Mouse (Mus musculus): ENCODE measurements at regions not wholly inside any gene's neighbourhood (a gene's known extent, or its start where the extent isn't known, plus 50 kb on each side); places are given as distances from the start of the nearest gene placed in this dataset.
"Not testable (repeated sequence)": the region's sequence is repeated elsewhere in the genome, so short reads cannot be mapped to it uniquely, and the experiment has no call there.

GRCm38 (mm10) chr14:53369776-53370175, 874.2 kb upstream of the Olfr1507 start:
- DNase-seq (ENCODE audit: extremely low read depth): no peak
- Histone ChIP-seq H3K4me1 (ENCODE audit: control insufficient read depth in 1 of 2, insufficient read depth in 2 of 2) (peaks cover 0 to under 1% of the 10 kb centered on the region in 2 experiments; a peak in 1 of 4 replicates), H3K9ac (ENCODE audit: insufficient read depth, low read depth) (no peak overlapping the region), H3K27me3 (replicated peaks) (no peaks in the 10 kb centered on the region), H3K4me2 (ENCODE audit: insufficient read depth, low read depth, poor library complexity, severe bottlenecking) (no peak overlapping the region), H3K79me2 (replicated peaks; ENCODE audit: control insufficient read depth, extremely low read depth, insufficient read depth, poor library complexity, severe bottlenecking) (no peaks in the 10 kb centered on the region), H3K36me3 (replicated peaks in 1 of 2; ENCODE audit: control insufficient read depth in 1 of 2, insufficient read depth in 1 of 2, low read length in 1 of 2) (no peaks in the 10 kb centered on the region), H3K4me3 (replicated peaks in 1 of 3; ENCODE audit: low read depth in 2 of 3, low read length in 2 of 3, poor library complexity in 1 of 3) (no peak overlapping the region), H3K9me3 (replicated peaks; ENCODE audit: low read length) (no peaks in the 10 kb centered on the region), H3K27ac (ENCODE audit: insufficient read depth, low read depth) (no peak overlapping the region)
- no peak for TF ChIP-seq GABPA (IDR thresholded peaks at IDR 0.05; ENCODE audit: insufficient replicate concordance, low read depth, low read length)
- TF ChIP-seq TBP (conservative IDR thresholded peaks at IDR 0.05; ENCODE audit: low read depth, low read length): no peak
- no peak for TF ChIP-seq POLR2AphosphoS2 (IDR thresholded peaks at IDR 0.05; ENCODE audit: low read depth, low read length)
- TF ChIP-seq UBTF (IDR thresholded peaks at IDR 0.05; ENCODE audit: low read depth, low read length): no peak
- TF ChIP-seq ZMIZ1 (IDR thresholded peaks at IDR 0.05; ENCODE audit: low read depth, low read length): no peak
- no peak for TF ChIP-seq RAD21 (IDR thresholded peaks at IDR 0.05; ENCODE audit: low read depth, low read length)
- TF ChIP-seq CHD1 (IDR thresholded peaks at IDR 0.05; ENCODE audit: low read depth, low read length): no peak
- no peak for TF ChIP-seq USF2 (conservative IDR thresholded peaks at IDR 0.05; ENCODE audit: low read depth, low read length)
- TF ChIP-seq CHD2 (IDR thresholded peaks at IDR 0.05; ENCODE audit: low read length): no peak
- no peak for TF ChIP-seq ZNF384 (IDR thresholded peaks at IDR 0.05; ENCODE audit: low read depth, low read length)
- no peak for TF ChIP-seq USF1 (IDR thresholded peaks at IDR 0.05; ENCODE audit: low read depth, low read length)
- no peak for TF ChIP-seq MEF2A (IDR thresholded peaks at IDR 0.05; ENCODE audit: borderline replicate concordance, low read depth, low read length)
- no peak for TF ChIP-seq IRF4 (IDR thresholded peaks at IDR 0.05; ENCODE audit: low read depth, low read length)
- TF ChIP-seq EP300 (IDR thresholded peaks at IDR 0.05; ENCODE audit: low read length): no peak
- no peak for TF ChIP-seq MAFK (IDR thresholded peaks at IDR 0.05; ENCODE audit: insufficient replicate concordance, low read length)
- no peak for TF ChIP-seq ELF1 (IDR thresholded peaks at IDR 0.05; ENCODE audit: low read depth, low read length)
- no peak for TF ChIP-seq RCOR1 (conservative IDR thresholded peaks at IDR 0.05; ENCODE audit: low read depth, low read length)
- in situ Hi-C loops (cut with MboI; ENCODE audit: low pct_ligation_motif_present, low pct_unique_long_range_greater_than_20kb, low sequenced_read_pairs): no loop called here
- dilution Hi-C loops (cut with MboI; ENCODE audit: extremely low pct_ligation_motif_present, extremely low pct_unique_long_range_greater_than_20kb, low sequenced_read_pairs): no loop called here

- H3K4me3 ChIP-seq (replicated peaks in 1 of 3; ENCODE audit: low read depth in 2 of 3, low read length in 2 of 3, poor library complexity in 1 of 3); in situ Hi-C loops (cut with MboI; ENCODE audit: low pct_ligation_motif_present, low pct_unique_long_range_greater_than_20kb, low sequenced_read_pairs); DNase-seq (ENCODE audit: extremely low read depth); H3K79me2 ChIP-seq (replicated peaks; ENCODE audit: control insufficient read depth, extremely low read depth, insufficient read depth, poor library complexity, severe bottlenecking); H3K27ac ChIP-seq (ENCODE audit: insufficient read depth, low read depth); H3K27me3 ChIP-seq (replicated peaks); H3K36me3 ChIP-seq (replicated peaks in 1 of 2; ENCODE audit: control insufficient read depth in 1 of 2, insufficient read depth in 1 of 2, low read length in 1 of 2); H3K9me3 ChIP-seq (replicated peaks; ENCODE audit: low read length); H3K9ac ChIP-seq (ENCODE audit: insufficient read depth, low read depth); dilution Hi-C loops (cut with MboI; ENCODE audit: extremely low pct_ligation_motif_present, extremely low pct_unique_long_range_greater_than_20kb, low sequenced_read_pairs); H3K4me2 ChIP-seq (ENCODE audit: insufficient read depth, low read depth, poor library complexity, severe bottlenecking): not testable (repeated sequence)
- peaks cover 0 to 12% of the 10 kb centered on the region in 2 experiments; a peak in 2 of 4 replicates for H3K4me1 ChIP-seq (ENCODE audit: control insufficient read depth in 1 of 2, insufficient read depth in 2 of 2)
- TF ChIP-seq RAD21 (IDR thresholded peaks at IDR 0.05; ENCODE audit: low read depth, low read length): peak; percentile 29
- TF ChIP-seq CTCF (conservative IDR thresholded peaks at IDR 0.05 in 1 of 2, IDR thresholded peaks at IDR 0.05 in 1 of 2; ENCODE audit: low read depth in 2 of 2, low read length in 2 of 2): peak in 1 of 2 experiments; percentile 37; a peak in 2 of 4 replicates
Measured at GRCm38 (mm10) chr14:53367420-53367819, 871.9 kb upstream of the Olfr1507 start.

- dilution Hi-C loops (cut with MboI; ENCODE audit: extremely low pct_ligation_motif_present, extremely low pct_unique_long_range_greater_than_20kb, low sequenced_read_pairs): not testable (repeated sequence)
- peak; percentile 56 for DNase-seq (ENCODE audit: extremely low read depth)
Measured at GRCm38 (mm10) chr14:53363995-53364394, 868.4 kb upstream of the Olfr1507 start.

GRCm38 (mm10) chr14:53362054-53362453, 866.5 kb upstream of the Olfr1507 start:
- peaks cover 0 to 21% of the 10 kb centered on the region in 2 experiments; a peak in 2 of 4 replicates for H3K4me1 ChIP-seq (ENCODE audit: control insufficient read depth in 1 of 2, insufficient read depth in 2 of 2)
- H3K79me2 ChIP-seq (replicated peaks; ENCODE audit: control insufficient read depth, extremely low read depth, insufficient read depth, poor library complexity, severe bottlenecking); dilution Hi-C loops (cut with MboI; ENCODE audit: extremely low pct_ligation_motif_present, extremely low pct_unique_long_range_greater_than_20kb, low sequenced_read_pairs); H3K4me3 ChIP-seq (replicated peaks in 1 of 3; ENCODE audit: low read depth in 2 of 3, low read length in 2 of 3, poor library complexity in 1 of 3); H3K27me3 ChIP-seq (replicated peaks); DNase-seq (ENCODE audit: extremely low read depth); H3K27ac ChIP-seq (ENCODE audit: insufficient read depth, low read depth); in situ Hi-C loops (cut with MboI; ENCODE audit: low pct_ligation_motif_present, low pct_unique_long_range_greater_than_20kb, low sequenced_read_pairs); H3K9ac ChIP-seq (ENCODE audit: insufficient read depth, low read depth); H3K36me3 ChIP-seq (replicated peaks in 1 of 2; ENCODE audit: control insufficient read depth in 1 of 2, insufficient read depth in 1 of 2, low read length in 1 of 2); H3K4me2 ChIP-seq (ENCODE audit: insufficient read depth, low read depth, poor library complexity, severe bottlenecking); H3K9me3 ChIP-seq (replicated peaks; ENCODE audit: low read length): not testable (repeated sequence)

More at GRCm38 (mm10) chr14:53363995-53364394, 868.4 kb upstream of the Olfr1507 start:
- H3K9me3 ChIP-seq (replicated peaks; ENCODE audit: low read length); H3K79me2 ChIP-seq (replicated peaks; ENCODE audit: control insufficient read depth, extremely low read depth, insufficient read depth, poor library complexity, severe bottlenecking); H3K4me2 ChIP-seq (ENCODE audit: insufficient read depth, low read depth, poor library complexity, severe bottlenecking); H3K27me3 ChIP-seq (replicated peaks); H3K36me3 ChIP-seq (replicated peaks in 1 of 2; ENCODE audit: control insufficient read depth in 1 of 2, insufficient read depth in 1 of 2, low read length in 1 of 2); H3K4me3 ChIP-seq (replicated peaks in 1 of 3; ENCODE audit: low read depth in 2 of 3, low read length in 2 of 3, poor library complexity in 1 of 3); H3K9ac ChIP-seq (ENCODE audit: insufficient read depth, low read depth); H3K27ac ChIP-seq (ENCODE audit: insufficient read depth, low read depth); in situ Hi-C loops (cut with MboI; ENCODE audit: low pct_ligation_motif_present, low pct_unique_long_range_greater_than_20kb, low sequenced_read_pairs): not testable (repeated sequence)
- peaks cover 0 to 21% of the 10 kb centered on the region in 2 experiments; a peak in 2 of 4 replicates for H3K4me1 ChIP-seq (ENCODE audit: control insufficient read depth in 1 of 2, insufficient read depth in 2 of 2)
